Mouse (Mus musculus) skeletal muscle tissue, postnatal 0 days (tissue): ENCODE results near the gene Kctd13. TPM values are rescaled to one million over a fixed set of nuclear protein-coding genes. Genes with fewer than 3 reads are reported as not detected.

ENCODE experiments used
- polyA plus RNA-seq: library from polyadenylated mRNA; unstranded; fragments of >200 nt; fragmentation: Nextera tagmentation; extraction: Ambion mirVana; gene quantifications from 2 replicates; pipeline ENCODE4 v1.2.1, GENCODE M21; 2015

Kctd13 gene
- polyA plus RNA-seq: 6.0 and 7.1 TPM in 2 replicates

DNA sequence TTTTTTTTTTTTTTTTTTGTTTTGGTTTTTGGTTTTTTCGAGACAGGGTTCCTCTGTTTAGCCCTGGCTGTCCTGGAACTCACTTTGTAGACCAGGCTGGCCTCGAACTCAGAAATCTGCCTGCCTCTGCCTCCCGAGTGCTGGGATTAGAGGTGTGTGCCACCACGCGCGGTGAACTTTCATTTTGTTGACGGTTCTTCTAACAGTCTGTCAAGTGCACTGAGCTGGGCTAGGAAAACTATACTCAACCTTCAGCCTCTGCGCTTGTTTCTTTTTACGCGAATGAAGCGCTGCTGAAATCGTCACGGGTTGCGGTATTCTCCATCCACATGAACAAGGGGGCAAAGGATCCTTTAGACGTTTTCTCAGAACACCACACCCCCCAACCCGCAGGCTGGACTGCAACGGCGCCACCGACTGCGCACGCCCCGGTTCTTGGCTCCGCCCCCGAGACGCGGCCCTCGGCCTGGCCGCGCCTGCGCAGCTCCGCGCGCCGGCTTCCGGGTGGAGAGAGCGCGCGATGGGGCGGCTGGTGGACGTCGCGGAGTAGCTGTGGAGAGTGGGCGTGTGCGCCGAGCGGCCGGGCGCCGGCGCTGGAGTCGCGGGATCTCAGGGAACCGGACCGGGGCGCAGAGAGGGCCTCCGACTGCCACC lies at the start of gene Kctd13:
Kctd13 (plus strand) TSS at position 496 of the 654 bp plus-strand sequence.

GRCm38 (mm10) chr7:126884286-126885164 lies 44.2 kb upstream of the Kctd13 start, which contains the start of gene Taok2:
Gene Taok2, minus strand, starts transcription at chr7:126884703.

GRCm38 (mm10) chr7:126922624-126923060 lies 6.0 kb upstream of the Kctd13 start, which contains the start of gene Tmem219:
Gene Tmem219, minus strand, starts transcription at chr7:126922917.

GRCm38 (mm10) chr7:126949403-126949792 lies 20.7 kb downstream of the Kctd13 start, which contains the start of gene Asphd1:
Gene Asphd1, minus strand, starts transcription at chr7:126949582.

GRCm38 (mm10) chr7:126949793-126950646 lies 21.3 kb downstream of the Kctd13 start, which contains the start of gene Sez6l2:
Gene Sez6l2, plus strand, starts transcription at chr7:126950563.

GRCm38 (mm10) chr7:126975893-126975949 lies 47.0 kb downstream of the Kctd13 start, which contains the start of gene Cdipt:
Gene Cdipt, plus strand, starts transcription at chr7:126975914.

DNA sequence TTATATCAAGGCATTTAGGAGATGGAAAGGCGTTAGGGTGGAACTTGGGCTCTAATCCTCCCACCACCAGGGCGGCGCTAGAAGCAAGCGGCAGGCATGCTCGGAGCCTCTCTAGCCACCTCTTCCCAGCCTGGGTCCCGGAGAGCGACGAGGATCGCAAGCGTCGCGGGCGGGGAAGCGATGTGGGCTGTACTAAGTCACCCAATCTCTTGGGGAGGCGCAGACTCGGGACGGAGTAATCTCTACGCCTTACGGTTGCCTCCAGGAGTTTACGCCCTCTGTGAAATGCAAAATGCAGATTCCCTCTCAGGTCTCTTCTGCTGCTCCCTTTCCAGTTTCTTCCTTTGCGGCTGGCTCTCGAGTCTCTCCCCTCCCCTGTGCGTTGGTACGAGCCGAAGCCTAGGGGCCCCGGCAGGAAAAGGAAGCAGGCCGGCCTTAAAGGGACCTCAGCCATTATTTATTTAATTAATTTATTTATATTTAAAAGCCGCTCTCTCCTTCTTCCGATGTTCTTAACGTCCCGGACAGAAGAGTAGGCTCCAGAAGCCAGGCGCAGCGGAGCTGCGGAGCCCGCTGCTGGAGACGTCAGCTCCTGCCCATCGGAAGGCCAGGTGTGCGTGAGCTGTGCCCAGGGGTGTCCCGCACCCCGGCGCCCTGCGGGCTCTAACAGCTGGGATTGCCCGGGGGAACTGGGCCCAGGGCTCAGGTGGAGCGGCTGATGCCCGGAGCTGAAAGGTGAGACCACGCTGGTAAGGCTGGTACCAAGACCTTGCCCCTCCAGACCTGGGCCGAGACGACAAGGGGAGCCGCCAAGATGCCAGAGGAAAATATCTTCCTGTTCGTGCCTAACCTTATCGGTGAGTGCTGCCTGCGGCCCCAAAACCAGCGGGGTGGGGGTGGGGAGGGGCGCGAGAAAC lies 47.5 kb downstream of the Kctd13 start, which contains the start of gene Cdiptos:
Cdiptos (minus strand) TSS at position 149 of the 917 bp plus-strand sequence.

Other genes with a start within 250 kb of the Kctd13 start
- gene Bola2, start 233.5 kb upstream of the Kctd13 start, polyA plus RNA-seq: 73.2 and 75.7 TPM in 2 replicates
- gene Slx1b, start 233.1 kb upstream of the Kctd13 start, polyA plus RNA-seq: 3.7 and 5.2 TPM in 2 replicates
- gene Coro1a, start 221.1 kb upstream of the Kctd13 start, polyA plus RNA-seq: 12.8 and 18.1 TPM in 2 replicates
- gene Mapk3, start 169.3 kb upstream of the Kctd13 start, polyA plus RNA-seq: 40.3 and 40.6 TPM in 2 replicates
- gene Gdpd3, start 162.5 kb upstream of the Kctd13 start, polyA plus RNA-seq: 1.2 and 2.3 TPM in 2 replicates
- gene Ypel3, start 151.9 kb upstream of the Kctd13 start, polyA plus RNA-seq: 155 and 192 TPM in 2 replicates
- gene Tbx6, start 147.4 kb upstream of the Kctd13 start, polyA plus RNA-seq: 0.15 and 0.27 TPM in 2 replicates
- gene Ppp4c, start 136.4 kb upstream of the Kctd13 start, polyA plus RNA-seq: 94.5 and 113 TPM in 2 replicates
- 1.6 and 1.8 TPM in 2 replicates for gene Fam57b, start 131.2 kb upstream of the Kctd13 start, polyA plus RNA-seq
- not detected in 2 replicates for gene 4930451I11Rik, start 97.2 kb upstream of the Kctd13 start, polyA plus RNA-seq
- 0.24 and 0.37 TPM in 2 replicates for gene Doc2a, start 81.5 kb upstream of the Kctd13 start, polyA plus RNA-seq
- 10.0 TPM in 2 replicates for gene Hirip3, start 66.9 kb upstream of the Kctd13 start, polyA plus RNA-seq
- 28.3 and 39.2 TPM in 2 replicates for gene Ino80e, start 66.5 kb upstream of the Kctd13 start, polyA plus RNA-seq
- gene Taok2, start 44.2 kb upstream of the Kctd13 start, polyA plus RNA-seq: 17.4 and 18.3 TPM in 2 replicates
- 22.8 and 29.8 TPM in 2 replicates for gene Tmem219, start 6.0 kb upstream of the Kctd13 start, polyA plus RNA-seq
- gene Asphd1, start 20.7 kb downstream of the Kctd13 start, polyA plus RNA-seq: not detected in 2 replicates
- 0.65 and 0.96 TPM in 2 replicates for gene Sez6l2, start 21.7 kb downstream of the Kctd13 start, polyA plus RNA-seq
- 45.2 and 57.4 TPM in 2 replicates for gene Cdipt, start 47.0 kb downstream of the Kctd13 start, polyA plus RNA-seq
- gene Cdiptos, start 47.2 kb downstream of the Kctd13 start, polyA plus RNA-seq: 1.2 and 1.6 TPM in 2 replicates
- gene Mvp, start 85.7 kb downstream of the Kctd13 start, polyA plus RNA-seq: 13.8 and 18.8 TPM in 2 replicates
- gene Pagr1b, start 87.6 kb downstream of the Kctd13 start, polyA plus RNA-seq: not detected in 2 replicates
- gene Pagr1a, start 88.5 kb downstream of the Kctd13 start, polyA plus RNA-seq: 37.2 and 37.9 TPM in 2 replicates
- 9.2 and 17.4 TPM in 2 replicates for gene Gm42742, start 92.2 kb downstream of the Kctd13 start, polyA plus RNA-seq
- 3.0 and 4.0 TPM in 2 replicates for gene Prrt2, start 92.3 kb downstream of the Kctd13 start, polyA plus RNA-seq
- gene Maz, start 98.2 kb downstream of the Kctd13 start, polyA plus RNA-seq: 21.3 and 26.0 TPM in 2 replicates
- 20.9 and 23.2 TPM in 2 replicates for gene Kif22, start 113.6 kb downstream of the Kctd13 start, polyA plus RNA-seq
- not detected in 2 replicates for gene Zg16, start 158.4 kb downstream of the Kctd13 start, polyA plus RNA-seq
- 2.4 and 2.7 TPM in 2 replicates for gene AI467606, start 162.5 kb downstream of the Kctd13 start, polyA plus RNA-seq
- gene Qprt, start 193.3 kb downstream of the Kctd13 start, polyA plus RNA-seq: 5.4 and 5.8 TPM in 2 replicates
- gene Spn, start 208.9 kb downstream of the Kctd13 start, polyA plus RNA-seq: 0.22 and 0.63 TPM in 2 replicates